Mouse (Mus musculus): ENCODE results near the gene Stxbp6. TPM values are rescaled to one million over a fixed set of nuclear protein-coding genes. Genes with fewer than 3 reads are reported as not detected.

Stxbp6 gene
- total and polyA plus RNA-seq, 3 experiments = not detected

DNA sequence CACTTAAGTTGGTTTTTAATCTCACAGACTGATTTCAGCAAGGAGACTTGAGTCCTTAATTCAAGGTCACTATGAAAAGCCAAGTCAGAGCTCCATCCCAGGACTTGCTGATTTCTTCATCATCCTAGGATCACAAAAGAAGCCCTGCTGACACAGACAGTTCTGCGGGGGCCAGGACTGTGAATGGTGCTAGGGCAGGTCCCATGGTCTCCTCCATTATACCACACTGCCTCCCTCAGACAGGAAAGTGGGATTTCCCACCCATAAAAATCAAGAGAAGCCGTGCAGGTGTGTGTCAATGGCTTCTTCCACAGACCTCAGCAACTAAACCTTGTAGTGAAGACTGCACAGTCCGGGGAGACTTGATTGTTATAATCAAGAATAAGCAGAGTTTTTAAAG lies 2.3 kb downstream of the Stxbp6 start:
- Histone ChIP-seq H3K9ac (ENCODE audit: insufficient read depth, low read depth) (no peak overlapping the region), H3K4me2 (ENCODE audit: insufficient read depth, low read depth, poor library complexity, severe bottlenecking) (no peak overlapping the region), H3K4me1 (ENCODE audit: control insufficient read depth in 1 of 2, insufficient read depth in 2 of 2) (no peaks in the 10 kb centered on the region), H3K9me3 (replicated peaks; ENCODE audit: low read length) (peaks cover 80% of the 10 kb centered on the region), H3K79me2 (replicated peaks; ENCODE audit: control insufficient read depth, extremely low read depth, insufficient read depth, poor library complexity, severe bottlenecking) (no peaks in the 10 kb centered on the region), H3K4me3 (replicated peaks in 1 of 3; ENCODE audit: low read depth in 2 of 3, low read length in 2 of 3, poor library complexity in 1 of 3) (no peak overlapping the region), H3K36me3 (replicated peaks in 1 of 2; ENCODE audit: control insufficient read depth in 1 of 2, insufficient read depth in 1 of 2, low read length in 1 of 2) (no peaks in the 10 kb centered on the region), H3K27ac (ENCODE audit: insufficient read depth, low read depth) (no peak overlapping the region), H3K27me3 (replicated peaks) (no peaks in the 10 kb centered on the region)
- dilution Hi-C loops (cut with MboI; ENCODE audit: extremely low pct_ligation_motif_present, extremely low pct_unique_long_range_greater_than_20kb, low sequenced_read_pairs) = no loop called here
- no peak for TF ChIP-seq JUN (IDR thresholded peaks at IDR 0.05; ENCODE audit: insufficient read depth, low read depth, low read length)
- no peak for TF ChIP-seq PAX5 (IDR thresholded peaks at IDR 0.05; ENCODE audit: low read length)
- TF ChIP-seq E2F4 (IDR thresholded peaks at IDR 0.05; ENCODE audit: insufficient replicate concordance, low read depth, low read length) = no peak
- no peak for TF ChIP-seq HCFC1 (IDR thresholded peaks at IDR 0.05; ENCODE audit: low read depth, low read length)
- in situ Hi-C loops (cut with MboI; ENCODE audit: low pct_ligation_motif_present, low pct_unique_long_range_greater_than_20kb, low sequenced_read_pairs) = no loop called here
- no peak for DNase-seq (ENCODE audit: extremely low read depth)

- no peak for DNase-seq (ENCODE audit: extremely low read depth)
- in situ Hi-C loops (cut with MboI; ENCODE audit: low pct_ligation_motif_present, low pct_unique_long_range_greater_than_20kb, low sequenced_read_pairs) (no loop called here), dilution Hi-C loops (cut with MboI; ENCODE audit: extremely low pct_ligation_motif_present, extremely low pct_unique_long_range_greater_than_20kb, low sequenced_read_pairs) (no loop called here)
- no peak for TF ChIP-seq MXI1 (IDR thresholded peaks at IDR 0.05; ENCODE audit: low read depth, low read length)
- TF ChIP-seq ETS1 (conservative IDR thresholded peaks at IDR 0.05; ENCODE audit: low read depth, low read length) = no peak
- no peak for TF ChIP-seq POLR2AphosphoS2 (IDR thresholded peaks at IDR 0.05; ENCODE audit: low read depth, low read length)
- no peak for TF ChIP-seq MAZ (IDR thresholded peaks at IDR 0.05; ENCODE audit: low read depth, low read length)
- TF ChIP-seq BHLHE40 (IDR thresholded peaks at IDR 0.05; ENCODE audit: low read depth, low read length) = no peak
- no peak for TF ChIP-seq TCF12 (IDR thresholded peaks at IDR 0.05; ENCODE audit: low read depth, low read length)
- TF ChIP-seq SMC3 (IDR thresholded peaks at IDR 0.05; ENCODE audit: low read depth, low read length) = no peak
- no peak for TF ChIP-seq POLR2A (IDR thresholded peaks at IDR 0.05; ENCODE audit: low read depth, low read length)
- no peak for TF ChIP-seq KAT2A (IDR thresholded peaks at IDR 0.05; ENCODE audit: insufficient replicate concordance, low read length)
- TF ChIP-seq E2F4 (IDR thresholded peaks at IDR 0.05; ENCODE audit: insufficient replicate concordance, low read depth, low read length) = no peak
- TF ChIP-seq ZC3H11A (IDR thresholded peaks at IDR 0.05; ENCODE audit: low read depth, low read length) = no peak
- TF ChIP-seq MEF2A (IDR thresholded peaks at IDR 0.05; ENCODE audit: borderline replicate concordance, low read depth, low read length) = no peak
- TF ChIP-seq MAFK (IDR thresholded peaks at IDR 0.05; ENCODE audit: insufficient replicate concordance, low read length) = no peak
- no peak for TF ChIP-seq USF2 (conservative IDR thresholded peaks at IDR 0.05; ENCODE audit: low read depth, low read length)
- no peak for TF ChIP-seq NRF1 (IDR thresholded peaks at IDR 0.05; ENCODE audit: low read depth, low read length)
- no peak for TF ChIP-seq HCFC1 (IDR thresholded peaks at IDR 0.05; ENCODE audit: low read depth, low read length)
- TF ChIP-seq IRF4 (IDR thresholded peaks at IDR 0.05; ENCODE audit: low read depth, low read length) = no peak
- no peak for TF ChIP-seq MYC (IDR thresholded peaks at IDR 0.05; ENCODE audit: low read depth, low read length)
- no peaks in the 10 kb centered on the region for H3K4me1 ChIP-seq (ENCODE audit: control insufficient read depth in 1 of 2, insufficient read depth in 2 of 2)
- H3K79me2 ChIP-seq (replicated peaks; ENCODE audit: control insufficient read depth, extremely low read depth, insufficient read depth, poor library complexity, severe bottlenecking) = no peaks in the 10 kb centered on the region
- H3K27ac ChIP-seq (ENCODE audit: insufficient read depth, low read depth) = no peak overlapping the region
- H3K4me2 ChIP-seq (ENCODE audit: insufficient read depth, low read depth, poor library complexity, severe bottlenecking) = no peak overlapping the region
- peaks cover 82% of the 10 kb centered on the region for H3K9me3 ChIP-seq (replicated peaks; ENCODE audit: low read length)
- H3K36me3 ChIP-seq (replicated peaks in 1 of 2; ENCODE audit: control insufficient read depth in 1 of 2, insufficient read depth in 1 of 2, low read length in 1 of 2) = no peaks in the 10 kb centered on the region
- no peak overlapping the region for H3K4me3 ChIP-seq (replicated peaks in 1 of 3; ENCODE audit: low read depth in 2 of 3, low read length in 2 of 3, poor library complexity in 1 of 3)
- no peaks in the 10 kb centered on the region for H3K27me3 ChIP-seq (replicated peaks)
- H3K9ac ChIP-seq (ENCODE audit: insufficient read depth, low read depth) = no peak overlapping the region
Observed at GRCm38 (mm10) chr12:45070186-45070585, 4.3 kb downstream of the Stxbp6 start.

All from CH12.LX (cell line).